Mouse (Mus musculus) neural tube, embryonic 15.5 days (tissue): ENCODE results near the gene Nup205. TPM values are rescaled to one million over a fixed set of nuclear protein-coding genes. Genes with fewer than 3 reads are reported as not detected.

Source experiments
- ATAC-seq: fragments of 200-750 bp; cut with Nextera tagmentation; 2 replicates; pipeline ENCODE4 v1.8.0; 2017; ENCODE audit warnings: mild to moderate bottlenecking, moderate TSS enrichment, moderate library complexity; ENCODE audit not compliant: low FRiP score
- H3K27ac ChIP-seq: fragments of 300-500 bp; sonication (generic); replicated peaks from 2 replicates; pipeline ENCODE4 v1.5.1; 2015; ENCODE audit warnings: mild to moderate bottlenecking, inconsistent platforms
- H3K27me3 ChIP-seq: fragments of 300-500 bp; sonication (generic); replicated peaks from 2 replicates; pipeline ENCODE4 v1.6.1; 2015; ENCODE audit warnings: inconsistent platforms
- H3K36me3 ChIP-seq: fragments of 300-500 bp; sonication (generic); 2 replicates; pipeline ENCODE4 v1.6.1; 2015; ENCODE audit warnings: inconsistent platforms
- H3K4me1 ChIP-seq: fragments of 300-500 bp; sonication (generic); 2 replicates; pipeline ENCODE4 v1.6.1; 2015; ENCODE audit warnings: inconsistent platforms
- H3K4me2 ChIP-seq: fragments of 300-500 bp; sonication (generic); 2 replicates; pipeline ENCODE4 v1.6.1; 2015; ENCODE audit warnings: inconsistent platforms, mild to moderate bottlenecking, moderate library complexity
- H3K4me3 ChIP-seq: fragments of 300-500 bp; sonication (generic); replicated peaks from 2 replicates; pipeline ENCODE4 v1.5.1; 2015; ENCODE audit warnings: mild to moderate bottlenecking, inconsistent platforms
- H3K9ac ChIP-seq: fragments of 300-500 bp; sonication (generic); replicated peaks from 2 replicates; pipeline ENCODE4 v1.6.1; 2015; ENCODE audit warnings: mild to moderate bottlenecking, inconsistent platforms
- H3K9me3 ChIP-seq: fragments of 300-500 bp; sonication (generic); replicated peaks from 2 replicates; pipeline ENCODE4 v1.6.1; 2016; ENCODE audit warnings: inconsistent platforms
- WGBS: fragments of 180-500 bp; shearing (Covaris S2); methylation state at CpG from one replicate; pipeline ENCODE4 v1.1.7; 2015; ENCODE audit warnings: mixed read lengths; 5-methylcytosine and 5-hydroxymethylcytosine counted together
- polyA plus RNA-seq: library from polyadenylated mRNA; unstranded; fragments of >200 nt; fragmentation: Nextera tagmentation; extraction: Ambion mirVana; gene quantifications from 2 replicates; pipeline ENCODE4 v1.2.1, GENCODE M21; 2015

The Nup205 gene
- polyA plus RNA-seq, 1 experiment from 2014 or later: 17.8 TPM

GRCm38 (mm10) chr6:35269643-35270042 lies 92.4 kb downstream of the Nup205 start:
- no peak overlapping the region for H3K4me2 ChIP-seq
- no peak overlapping the region for H3K27ac ChIP-seq
- H3K36me3 ChIP-seq: peaks cover 5% of the 10 kb centered on the region; the same call in 1 of the 2 replicates
- WGBS: 83% methylated on average over 13 of the region's 13 CpGs
- H3K4me3 ChIP-seq: no peak overlapping the region
- H3K9ac ChIP-seq: no peak overlapping the region
- no peaks in the 10 kb centered on the region for H3K9me3 ChIP-seq
- ATAC-seq: no peak
- no peaks in the 10 kb centered on the region for H3K4me1 ChIP-seq
- H3K27me3 ChIP-seq: no peaks in the 10 kb centered on the region

GRCm38 (mm10) chr6:35271094-35271855 lies 94.1 kb downstream of the Nup205 start:
- no peaks in the 10 kb centered on the region for H3K4me1 ChIP-seq
- 82% methylated on average over 12 of the region's 12 CpGs for WGBS
- no peaks in the 10 kb centered on the region for H3K9me3 ChIP-seq
- H3K4me3 ChIP-seq: no peak overlapping the region
- H3K36me3 ChIP-seq: peaks cover 5% of the 10 kb centered on the region; the same call in 1 of the 2 replicates
- ATAC-seq: peak; percentile 50; the same call in 1 of the 2 replicates
- H3K27ac ChIP-seq: no peak overlapping the region
- H3K4me2 ChIP-seq: no peak overlapping the region
- H3K9ac ChIP-seq: no peak overlapping the region
- H3K27me3 ChIP-seq: no peaks in the 10 kb centered on the region

DNA sequence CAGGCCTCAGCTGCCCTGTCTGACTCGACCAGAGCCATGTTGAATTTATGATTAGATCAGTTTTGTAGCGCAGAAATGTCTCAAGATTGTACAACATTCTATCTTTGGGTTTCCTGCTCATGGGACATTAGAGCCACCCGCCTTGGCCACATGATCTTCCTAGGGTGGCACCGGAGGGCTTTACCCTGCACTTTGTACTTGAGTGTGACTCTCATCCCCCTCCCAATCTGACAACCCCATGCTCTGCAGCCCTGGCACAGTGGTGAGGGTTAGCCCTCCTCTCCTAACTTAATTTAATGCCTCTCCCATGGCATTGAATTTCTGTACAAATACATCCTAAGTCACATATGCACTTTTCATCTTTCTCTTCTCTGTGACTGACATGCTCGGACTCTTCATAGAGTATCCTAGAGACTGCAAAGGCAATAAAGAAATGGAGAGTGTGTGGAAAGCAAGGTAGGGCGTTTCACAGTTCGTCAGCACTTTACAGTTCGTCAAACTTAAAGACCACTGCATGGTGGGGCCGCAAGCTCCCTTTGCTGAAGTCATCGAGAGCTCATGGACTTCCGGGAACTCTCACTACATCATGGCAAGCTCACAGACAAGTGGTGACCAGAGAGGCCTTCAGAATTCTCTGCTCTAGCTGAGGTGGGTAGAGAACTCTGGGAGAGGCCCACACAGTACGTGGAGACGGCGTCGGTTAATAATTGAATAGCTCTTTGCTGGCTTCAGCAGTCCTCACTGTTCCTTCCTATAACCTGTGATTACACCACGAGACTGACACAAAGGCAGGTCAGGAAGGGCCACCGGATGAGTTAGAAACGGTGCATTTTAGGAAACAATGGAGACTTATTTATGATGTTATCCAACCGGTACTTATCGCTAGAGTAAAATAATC lies 94.9 kb downstream of the Nup205 start:
- Histone ChIP-seq H3K9ac (no peak overlapping the region), H3K36me3 (peaks cover 2% of the 10 kb centered on the region; the same call in 1 of the 2 replicates), H3K4me3 (no peak overlapping the region), H3K27me3 (no peaks in the 10 kb centered on the region), H3K27ac (no peak overlapping the region), H3K4me1 (no peaks in the 10 kb centered on the region), H3K9me3 (no peaks in the 10 kb centered on the region), H3K4me2 (no peak overlapping the region)
- ATAC-seq: no peak
- 77% methylated on average over 20 of the region's 20 CpGs for WGBS

GRCm38 (mm10) chr6:35273391-35274082 lies 96.3 kb downstream of the Nup205 start:
- ATAC-seq: no peak
- no peaks in the 10 kb centered on the region for H3K27me3 ChIP-seq
- WGBS: 83% methylated on average over 11 of the region's 11 CpGs
- H3K4me1 ChIP-seq: no peaks in the 10 kb centered on the region
- no peak overlapping the region for H3K9ac ChIP-seq
- no peaks in the 10 kb centered on the region for H3K36me3 ChIP-seq
- H3K4me2 ChIP-seq: no peak overlapping the region
- H3K4me3 ChIP-seq: no peak overlapping the region
- no peaks in the 10 kb centered on the region for H3K9me3 ChIP-seq
- no peak overlapping the region for H3K27ac ChIP-seq

DNA sequence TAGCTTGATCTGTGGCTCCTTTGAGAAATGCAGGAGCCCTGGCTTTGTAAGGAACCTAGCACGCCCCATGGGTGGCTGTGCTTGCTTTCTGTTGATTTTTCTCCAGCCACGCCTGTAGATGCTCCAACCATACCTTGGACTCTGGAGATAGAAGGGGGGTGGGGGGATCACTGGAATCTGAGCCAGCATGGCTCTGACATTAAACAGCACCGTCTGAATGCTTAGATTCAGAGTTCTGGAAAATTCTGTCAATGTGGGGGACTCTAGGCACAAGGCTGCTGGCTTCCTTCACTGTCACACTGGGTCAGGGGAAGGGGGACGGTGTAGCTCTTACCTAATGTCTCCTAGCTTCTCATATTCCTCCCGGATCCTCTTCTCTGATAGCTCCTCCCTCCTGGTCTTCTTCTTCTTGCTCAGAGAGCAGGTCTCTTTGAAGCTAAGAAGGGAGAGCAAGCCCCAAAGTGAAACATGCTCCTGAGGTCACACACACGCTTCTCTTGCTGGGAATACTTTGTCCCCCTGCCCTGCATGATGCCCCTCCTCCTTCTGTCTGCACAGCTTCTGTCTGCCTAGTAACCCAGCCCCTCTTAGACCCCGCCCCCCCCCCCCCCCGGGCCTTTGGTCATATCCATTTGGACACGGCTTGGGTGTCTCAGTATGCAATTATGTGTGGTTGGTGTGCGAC lies 100.8 kb downstream of the Nup205 start:
- no peaks in the 10 kb centered on the region for H3K36me3 ChIP-seq
- H3K9me3 ChIP-seq: no peaks in the 10 kb centered on the region
- H3K27ac ChIP-seq: no peak overlapping the region
- no peak overlapping the region for H3K9ac ChIP-seq
- no peak overlapping the region for H3K4me3 ChIP-seq
- H3K4me2 ChIP-seq: no peak overlapping the region
- 63% methylated on average over 10 of the region's 10 CpGs for WGBS
- H3K4me1 ChIP-seq: no peaks in the 10 kb centered on the region
- no peak for ATAC-seq
- no peaks in the 10 kb centered on the region for H3K27me3 ChIP-seq

GRCm38 (mm10) chr6:35279306-35279705 lies 102.1 kb downstream of the Nup205 start:
- WGBS: 86% methylated on average over 10 of the region's 10 CpGs
- Histone ChIP-seq H3K4me1 (no peaks in the 10 kb centered on the region), H3K9me3 (no peaks in the 10 kb centered on the region), H3K36me3 (no peaks in the 10 kb centered on the region), H3K4me2 (no peak overlapping the region), H3K4me3 (no peak overlapping the region), H3K27ac (no peak overlapping the region), H3K9ac (no peak overlapping the region), H3K27me3 (no peaks in the 10 kb centered on the region)
- ATAC-seq: no peak

DNA sequence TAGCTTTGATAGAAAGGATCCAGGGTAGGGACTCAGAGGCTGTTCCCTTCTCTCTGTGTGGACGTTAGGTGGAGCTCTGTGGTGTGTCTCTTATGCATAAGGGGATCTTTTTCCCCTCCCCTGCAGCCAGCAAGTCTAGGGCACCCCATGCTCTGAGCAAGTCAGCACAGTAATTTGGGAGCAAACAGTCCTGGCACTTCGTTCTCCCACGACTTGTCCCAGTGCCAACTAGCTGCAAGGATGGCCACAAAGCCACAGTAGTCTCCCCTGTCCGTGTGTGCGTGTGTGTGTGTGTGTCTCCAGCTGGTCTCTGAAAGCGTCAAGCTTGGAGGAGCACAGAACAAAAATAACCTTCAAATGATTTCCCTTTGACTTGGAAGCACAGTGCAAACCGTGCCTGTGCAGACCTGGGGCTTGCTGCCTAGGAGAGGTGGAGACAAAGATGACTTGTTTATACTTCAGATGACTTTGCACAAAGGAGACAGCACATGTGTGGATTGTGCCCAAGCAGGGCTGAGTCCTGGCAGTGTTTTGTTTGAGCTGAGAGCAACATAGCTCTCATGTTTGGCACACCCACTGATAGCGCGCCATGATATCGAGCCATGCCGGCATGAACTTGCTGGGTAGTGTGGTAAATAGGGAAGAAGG lies 111.0 kb downstream of the Nup205 start:
- Histone ChIP-seq H3K36me3 (no peaks in the 10 kb centered on the region), H3K27ac (peak overlapping the region; percentile 19; the same call in 1 of the 2 replicates), H3K4me2 (no peak overlapping the region), H3K9me3 (no peaks in the 10 kb centered on the region), H3K27me3 (no peaks in the 10 kb centered on the region), H3K9ac (no peak overlapping the region), H3K4me1 (peaks cover 16% of the 10 kb centered on the region), H3K4me3 (no peak overlapping the region)
- 64% methylated on average over 11 of the region's 11 CpGs for WGBS
- ATAC-seq: peak; percentile 73

DNA sequence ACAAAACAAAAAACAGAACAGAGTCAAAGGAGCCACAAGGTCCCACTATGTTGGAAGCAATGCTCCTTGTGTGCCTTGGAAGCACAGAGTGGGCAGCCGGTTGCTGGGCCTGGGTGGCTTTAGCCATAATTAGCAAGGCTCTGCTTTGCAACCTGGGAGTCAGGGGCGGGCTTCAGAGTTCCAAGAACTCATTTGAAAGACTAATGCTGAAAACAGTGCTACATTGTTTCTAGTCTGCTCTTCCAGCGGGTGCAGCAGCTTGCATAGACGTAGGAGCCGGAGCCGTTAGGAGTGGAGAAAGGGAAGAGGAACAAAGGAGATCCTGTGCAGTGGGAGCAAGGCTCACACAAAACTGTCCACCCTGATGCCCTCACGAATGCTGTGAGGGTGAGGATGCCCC lies 111.7 kb downstream of the Nup205 start:
- no peak; the same call in 1 of the 2 replicates for ATAC-seq
- H3K9me3 ChIP-seq: no peaks in the 10 kb centered on the region
- no peak overlapping the region for H3K27ac ChIP-seq
- no peaks in the 10 kb centered on the region for H3K27me3 ChIP-seq
- no peak overlapping the region for H3K4me3 ChIP-seq
- H3K4me1 ChIP-seq: peaks cover 16% of the 10 kb centered on the region
- no peak overlapping the region for H3K4me2 ChIP-seq
- H3K36me3 ChIP-seq: no peaks in the 10 kb centered on the region
- H3K9ac ChIP-seq: no peak overlapping the region
- WGBS: 17% methylated on average over 7 of the region's 7 CpGs

DNA sequence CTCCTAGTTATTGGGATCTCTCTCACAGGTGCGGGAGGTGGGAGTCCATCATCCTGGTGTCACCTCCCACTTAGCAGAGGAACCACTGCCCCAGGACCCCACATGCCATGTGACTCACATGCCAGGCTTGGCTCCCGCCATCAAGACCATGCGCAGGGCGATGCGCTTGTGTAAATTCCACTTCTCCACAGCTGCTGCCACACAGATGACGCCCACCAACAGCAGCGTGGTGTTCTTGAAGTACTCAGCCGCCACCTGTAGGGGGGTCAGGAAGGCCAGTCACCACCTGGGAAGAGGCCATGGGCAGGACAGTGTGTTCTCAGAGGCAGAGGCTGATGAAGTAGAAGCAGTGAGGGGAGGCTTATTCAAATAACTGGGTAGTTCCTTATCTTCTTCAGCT lies 112.5 kb downstream of the Nup205 start:
- no peak overlapping the region for H3K9ac ChIP-seq
- WGBS: 96% methylated on average over 8 of the region's 8 CpGs
- H3K27ac ChIP-seq: no peak overlapping the region
- no peaks in the 10 kb centered on the region for H3K36me3 ChIP-seq
- H3K4me2 ChIP-seq: no peak overlapping the region
- no peaks in the 10 kb centered on the region for H3K27me3 ChIP-seq
- no peak for ATAC-seq
- no peaks in the 10 kb centered on the region for H3K9me3 ChIP-seq
- no peak overlapping the region for H3K4me3 ChIP-seq
- H3K4me1 ChIP-seq: peaks cover 16% of the 10 kb centered on the region

- Histone ChIP-seq H3K4me1 (no peaks in the 10 kb centered on the region), H3K4me2 (no peak overlapping the region), H3K9ac (no peak overlapping the region), H3K27me3 (no peaks in the 10 kb centered on the region), H3K4me3 (no peak overlapping the region), H3K27ac (no peak overlapping the region), H3K36me3 (no peaks in the 10 kb centered on the region), H3K9me3 (no peaks in the 10 kb centered on the region)
- 65% methylated on average over 2 of the region's 2 CpGs for WGBS
- ATAC-seq: peak; percentile 55; the same call in 1 of the 2 replicates
Measured at GRCm38 (mm10) chr6:35294964-35295363, 117.7 kb downstream of the Nup205 start.

DNA sequence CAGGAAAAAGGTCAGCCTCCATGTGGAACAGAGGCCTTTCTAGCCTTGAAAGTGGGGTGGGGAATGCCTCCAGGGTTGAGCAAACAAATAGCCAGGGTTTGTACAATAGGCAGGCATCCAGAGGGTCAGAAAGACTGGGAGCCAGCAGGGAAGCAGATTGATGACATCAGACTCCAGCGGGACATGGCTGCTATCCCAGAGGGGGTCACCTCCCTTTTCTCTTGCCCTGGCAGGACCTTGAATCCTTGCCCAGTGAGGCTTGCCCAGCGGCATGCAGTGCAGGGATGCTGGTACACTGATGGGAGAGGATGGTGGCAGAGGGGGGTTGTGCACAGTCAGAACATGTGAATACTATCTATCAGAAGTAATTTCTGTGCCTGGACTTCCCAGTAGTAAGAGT lies 119.8 kb downstream of the Nup205 start:
- Histone ChIP-seq H3K27me3 (no peaks in the 10 kb centered on the region), H3K9me3 (no peaks in the 10 kb centered on the region), H3K4me3 (no peak overlapping the region), H3K9ac (no peak overlapping the region), H3K4me2 (no peak overlapping the region), H3K36me3 (no peaks in the 10 kb centered on the region), H3K27ac (no peak overlapping the region), H3K4me1 (no peaks in the 10 kb centered on the region)
- peak; percentile 58; the same call in 1 of the 2 replicates for ATAC-seq
- WGBS: 36% methylated on average over 2 of the region's 2 CpGs
